ENCODE assay signal across 8 mouse cellular contexts in the genomic region with DNA sequence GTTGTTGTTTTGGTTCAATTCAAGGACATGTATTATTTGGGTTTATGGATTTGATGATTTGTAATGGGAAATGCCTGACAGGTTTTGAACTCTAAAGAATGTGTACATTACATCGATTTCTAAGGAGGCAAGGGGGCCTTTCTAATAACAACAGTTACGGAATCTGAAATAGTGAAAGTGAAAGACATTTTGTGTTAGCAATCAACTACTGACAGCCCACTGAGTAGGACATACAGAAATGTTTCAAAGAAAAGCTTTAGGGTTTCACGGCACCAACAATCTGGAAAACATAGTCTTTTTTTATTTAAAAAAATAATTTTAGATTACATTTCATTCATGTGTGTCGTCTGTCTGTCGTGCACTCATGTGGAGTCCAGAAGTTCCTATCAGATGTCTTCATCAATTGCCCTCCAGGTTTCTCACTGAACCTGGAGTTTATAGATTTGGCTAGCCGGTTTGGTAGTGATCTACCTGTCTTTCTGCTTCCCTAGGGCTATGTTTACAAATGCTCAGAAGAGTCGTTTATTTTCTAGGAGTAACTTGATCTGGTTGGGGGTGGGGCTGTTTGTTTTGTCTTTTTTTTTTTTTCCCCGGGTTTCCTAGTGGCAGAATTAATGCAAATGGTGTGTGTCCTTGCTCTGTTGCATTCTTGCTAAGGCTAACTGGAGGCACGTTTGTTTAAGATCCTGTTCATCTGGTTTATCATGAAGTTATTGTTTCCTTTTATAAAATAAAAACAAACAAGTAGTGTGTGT. TPM values are rescaled to one million over a fixed set of nuclear protein-coding genes. Genes with fewer than 3 reads are reported as not detected.
DNase-seq lines count a peak whose midpoint lies in the region; ATAC-seq lines count a peak whose summit lies in the region.

No protein-coding gene starts in this region.

- H3K27ac ChIP-seq in neural tube, embryonic 11.5 days (ENCODE audit: low read depth, low read length), result no peak overlapping the region
- H3K27ac ChIP-seq in forebrain, embryonic 11.5 days (ENCODE audit: low read depth, low read length), result no peak overlapping the region
- peak overlapping the region; percentile 26; the same call in 1 of the 2 replicates for H3K27ac ChIP-seq in kidney, embryonic 16.5 days (ENCODE audit: low read length)

- DNase-seq in neural tube, embryonic 11.5 days (ENCODE audit: low spot score), result no peak
- DNase-seq in neural tube, embryonic 10.5 days (ENCODE audit: extremely low spot score, low spot score), result no peak
- no peak for DNase-seq in forebrain, embryonic 11.5 days (ENCODE audit: low spot score)
- DNase-seq in naive thymus-derived CD4-positive, alpha-beta T cell, adult 2 months (ENCODE audit: low read depth), result peak; percentile 55
- DNase-seq in spleen, postnatal 10 days (ENCODE audit: low spot score in 2 of 2), result no peak
- no peak for DNase-seq in layer of hippocampus, adult 18-20 months (ENCODE audit: low spot score in 2 of 2)
- no peak for DNase-seq in MN1 (ENCODE audit: low spot score)

- H3K4me3 ChIP-seq in neural tube, embryonic 11.5 days (ENCODE audit: low read depth, low read length), result peak overlapping the region; percentile 88; the same call in 1 of the 2 replicates
- peak overlapping the region; percentile 75; the same call in 1 of the 2 replicates for H3K4me3 ChIP-seq in forebrain, embryonic 11.5 days (ENCODE audit: low read depth, low read length)
- peak overlapping the region; percentile 86 for H3K4me3 ChIP-seq in kidney, embryonic 16.5 days (ENCODE audit: low read length)

- no peak for ATAC-seq in neural tube, embryonic 11.5 days (ENCODE audit: insufficient read depth, low FRiP score, low TSS enrichment)
- no peak for ATAC-seq in forebrain, embryonic 11.5 days (replicated peaks; ENCODE audit: low FRiP score)
- ATAC-seq in kidney, embryonic 16.5 days (ENCODE audit: low FRiP score, low TSS enrichment), result no peak

- H3K9me3 ChIP-seq in neural tube, embryonic 11.5 days (ENCODE audit: control insufficient read depth, low read length), result no peaks in the 10 kb centered on the region
- H3K9me3 ChIP-seq in forebrain, embryonic 11.5 days (ENCODE audit: control insufficient read depth, low read length), result no peaks in the 10 kb centered on the region
- H3K9me3 ChIP-seq in kidney, embryonic 16.5 days (ENCODE audit: low read length), result 0 out of 2 replicates have a peak, but pooled peaks cover 6% of the 10 kb centered on the region

- H3K4me1 ChIP-seq in neural tube, embryonic 11.5 days (ENCODE audit: control insufficient read depth, insufficient read depth, low read length), result peaks cover 3% of the 10 kb centered on the region; the same call in 1 of the 2 replicates
- peaks cover 6% of the 10 kb centered on the region; the same call in 1 of the 2 replicates for H3K4me1 ChIP-seq in forebrain, embryonic 11.5 days (replicated peaks; ENCODE audit: control insufficient read depth, insufficient read depth, low read length)
- peaks cover 8% of the 10 kb centered on the region for H3K4me1 ChIP-seq in kidney, embryonic 16.5 days (ENCODE audit: insufficient read depth, low read length)

- no peak overlapping the region for H3K9ac ChIP-seq in neural tube, embryonic 11.5 days (ENCODE audit: low read length)
- no peak overlapping the region for H3K9ac ChIP-seq in forebrain, embryonic 11.5 days (ENCODE audit: low read length)
- H3K9ac ChIP-seq in kidney, embryonic 16.5 days (replicated peaks; ENCODE audit: low read length), result no peak overlapping the region

- H3K27me3 ChIP-seq in neural tube, embryonic 11.5 days (ENCODE audit: control insufficient read depth, insufficient read depth, low read length), result no peaks in the 10 kb centered on the region
- H3K27me3 ChIP-seq in forebrain, embryonic 11.5 days (ENCODE audit: control insufficient read depth, insufficient read depth, low read length), result no peaks in the 10 kb centered on the region
- H3K27me3 ChIP-seq in kidney, embryonic 16.5 days (ENCODE audit: insufficient read depth, low read length), result no peaks in the 10 kb centered on the region

- 21% methylated on average over 9 of the region's 9 CpGs for WGBS in neural tube, embryonic 11.5 days
- WGBS in forebrain, embryonic 11.5 days, result 20% methylated on average over 9 of the region's 9 CpGs
- WGBS in kidney, embryonic 16.5 days, result 8% methylated on average over 9 of the region's 9 CpGs

- peak overlapping the region; percentile 73; the same call in 1 of the 2 replicates for H3K4me2 ChIP-seq in neural tube, embryonic 11.5 days (ENCODE audit: low read depth)
- H3K4me2 ChIP-seq in forebrain, embryonic 11.5 days (ENCODE audit: low read depth, low read length, severe bottlenecking), result no peak overlapping the region
- H3K4me2 ChIP-seq in kidney, embryonic 16.5 days (replicated peaks; ENCODE audit: low read depth, low read length), result peak overlapping the region; percentile 52

- no peaks in the 10 kb centered on the region for H3K36me3 ChIP-seq in neural tube, embryonic 11.5 days (ENCODE audit: control insufficient read depth, insufficient read depth, low read length)
- H3K36me3 ChIP-seq in forebrain, embryonic 11.5 days (ENCODE audit: control insufficient read depth, insufficient read depth, low read length), result no peaks in the 10 kb centered on the region
- H3K36me3 ChIP-seq in kidney, embryonic 16.5 days (ENCODE audit: insufficient read depth, low read length), result peaks cover 8% of the 10 kb centered on the region; the same call in 1 of the 2 replicates

RNA-seq across cellular contexts. Expression of a gene that starts 0.8 kb away (rescaled TPM):
- 56.3 and 59.0 TPM in 2 replicates for polyA plus RNA-seq in neural tube, embryonic 11.5 days (2014; fragmentation: Nextera tagmentation; extraction: Ambion mirVana)
- 48.9 and 52.2 TPM in 2 replicates for polyA plus RNA-seq in forebrain, embryonic 11.5 days (2014; fragmentation: Nextera tagmentation; extraction: Ambion mirVana)
- polyA plus RNA-seq in kidney, embryonic 16.5 days (2015; fragmentation: Nextera tagmentation; extraction: Ambion mirVana), result 144 and 161 TPM in 2 replicates
- 10 to 100 TPM; 34.1 to 36.2 TPM for total RNA-seq in layer of hippocampus, adult 18-20 months (2021)

RNA-seq across cellular contexts. Expression of a gene that starts 46.6 kb away (rescaled TPM):
- 9.3 and 11.0 TPM in 2 replicates for polyA plus RNA-seq in neural tube, embryonic 11.5 days (2014; fragmentation: Nextera tagmentation; extraction: Ambion mirVana)
- polyA plus RNA-seq in forebrain, embryonic 11.5 days (2014; fragmentation: Nextera tagmentation; extraction: Ambion mirVana), result 9.6 and 9.9 TPM in 2 replicates
- 15.6 and 19.6 TPM in 2 replicates for polyA plus RNA-seq in kidney, embryonic 16.5 days (2015; fragmentation: Nextera tagmentation; extraction: Ambion mirVana)
- 10 to 100 TPM; 20.7 to 24.3 TPM for total RNA-seq in layer of hippocampus, adult 18-20 months (2021)
